Mouse (Mus musculus) MEL (cell line): ENCODE results near the gene Slc2a13. TPM values are rescaled to one million over a fixed set of nuclear protein-coding genes. Genes with fewer than 3 reads are reported as not detected.

Experiments used
- DNase-seq: peaks from one replicate; pipeline ENCODE4 v3.0.0; 2011; ENCODE audit warnings: low read depth, low spot score
- H3K27ac ChIP-seq: 2 replicates; pipeline ENCODE4 v1.5.1; 2012; ENCODE audit warnings: low read depth, mild to moderate bottlenecking, control low read depth, low read length, moderate library complexity; ENCODE audit not compliant: control insufficient read depth
- H3K27me3 ChIP-seq, 2 experiments: fragments of 150-350 bp in 1 of 2; sonication (generic) in 1 of 2; 2 replicates each; pipeline ENCODE4 v1.6.1; 2012; ENCODE audit warnings: low read length in 2 of 2, mild to moderate bottlenecking in 2 of 2, improper control_type of control experiment in 1 of 2, moderate library complexity in 1 of 2; ENCODE audit not compliant: insufficient read depth in 2 of 2, control insufficient read depth in 1 of 2
- H3K36me3 ChIP-seq, 2 experiments: 2 replicates each; pipeline ENCODE4 v1.6.1; 2012 to 2014; ENCODE audit warnings: low read length in 2 of 2, improper control_type of control experiment in 1 of 2, inconsistent platforms in 1 of 2, mild to moderate bottlenecking in 1 of 2; ENCODE audit not compliant: insufficient read depth in 2 of 2, control insufficient read depth in 1 of 2
- H3K4me1 ChIP-seq, 2 experiments: fragments of 150-350 bp in 1 of 2; sonication (generic) in 1 of 2; 2 replicates each; pipeline ENCODE4 v1.6.1; 2012; ENCODE audit warnings: low read length in 2 of 2, improper control_type of control experiment in 1 of 2, mild to moderate bottlenecking in 1 of 2; ENCODE audit not compliant: insufficient read depth in 2 of 2, control insufficient read depth in 1 of 2
- H3K4me3 ChIP-seq, 2 experiments: fragments of 150-350 bp in 1 of 2; sonication (generic) in 1 of 2; 2 replicates each; pipeline ENCODE4 v1.5.1; 2012; ENCODE audit warnings: low read depth in 2 of 2, low read length in 2 of 2, mild to moderate bottlenecking in 2 of 2, moderate library complexity in 2 of 2, control low read depth in 1 of 2, improper control_type of control experiment in 1 of 2; ENCODE audit not compliant: control insufficient read depth in 1 of 2, insufficient read depth in 1 of 2
- H3K79me2 ChIP-seq: 2 replicates; pipeline ENCODE4 v1.6.1; 2012; ENCODE audit warnings: mild to moderate bottlenecking, low read length, moderate library complexity; ENCODE audit not compliant: control insufficient read depth, poor library complexity, insufficient read depth
- H3K9ac ChIP-seq: 2 replicates; pipeline ENCODE4 v1.6.1; 2012; ENCODE audit warnings: low read depth, mild to moderate bottlenecking, control low read depth, low read length, moderate library complexity; ENCODE audit not compliant: control insufficient read depth, poor library complexity, severe bottlenecking
- H3K9me3 ChIP-seq: fragments of 150-350 bp; sonication (generic); replicated peaks from 2 replicates; pipeline ENCODE4 v1.6.1; 2012; ENCODE audit warnings: mild to moderate bottlenecking, low read length, improper control_type of control experiment, moderate library complexity; ENCODE audit not compliant: insufficient read depth
- CHD2 ChIP-seq: IDR thresholded peaks from 2 replicates; pipeline ENCODE4 v1.6.1; 2011; ENCODE audit warnings: low read length, improper control_type of control experiment
- CTCF ChIP-seq, 3 experiments: IDR thresholded peaks in 2 of 3; conservative IDR thresholded peaks in 1 of 3; 2 replicates each; pipeline ENCODE4 v1.5.1; 2011 to 2012; ENCODE audit warnings: low read length in 3 of 3, low read depth in 2 of 3, mild to moderate bottlenecking in 2 of 3, improper control_type of control experiment in 1 of 3, inconsistent platforms in 1 of 3, mixed read lengths in 1 of 3, moderate library complexity in 1 of 3; ENCODE audit not compliant: control insufficient read depth in 1 of 3, insufficient read depth in 1 of 3, poor library complexity in 1 of 3, severe bottlenecking in 1 of 3
- ELF1 ChIP-seq: IDR thresholded peaks from 2 replicates; pipeline ENCODE4 v1.6.1; 2014; ENCODE audit warnings: low read depth, mild to moderate bottlenecking, inconsistent platforms, low read length, improper control_type of control experiment, moderate library complexity
- GATA1 ChIP-seq: IDR thresholded peaks from 2 replicates; pipeline ENCODE4 v1.6.1; 2011; ENCODE audit warnings: low read depth, low read length, improper control_type of control experiment
- MAFK ChIP-seq: IDR thresholded peaks from 2 replicates; pipeline ENCODE4 v1.6.1; 2011; ENCODE audit warnings: low read depth, mild to moderate bottlenecking, low read length, improper control_type of control experiment, borderline replicate concordance
- MAX ChIP-seq: IDR thresholded peaks from 2 replicates; pipeline ENCODE4 v1.6.1; 2011; ENCODE audit warnings: low read length, improper control_type of control experiment
- MEF2A ChIP-seq: IDR thresholded peaks from 2 replicates; pipeline ENCODE4 v1.6.1; 2014; ENCODE audit warnings: low read depth, mild to moderate bottlenecking, inconsistent platforms, low read length, improper control_type of control experiment; ENCODE audit not compliant: poor library complexity, insufficient replicate concordance, severe bottlenecking; ENCODE audit errors: extremely low read depth
- NELFE ChIP-seq: IDR thresholded peaks from 2 replicates; pipeline ENCODE4 v1.6.1; 2011; ENCODE audit warnings: low read depth, low read length, improper control_type of control experiment
- RCOR1 ChIP-seq: IDR thresholded peaks from 2 replicates; pipeline ENCODE4 v1.6.1; 2012; ENCODE audit warnings: low read depth, mild to moderate bottlenecking, inconsistent platforms, low read length, improper control_type of control experiment
- TAL1 ChIP-seq: IDR thresholded peaks from 2 replicates; pipeline ENCODE4 v1.6.1; 2012; ENCODE audit warnings: mild to moderate bottlenecking, inconsistent platforms, low read length, moderate library complexity, mixed read lengths
- TBP ChIP-seq: IDR thresholded peaks from 2 replicates; pipeline ENCODE4 v1.8.0; 2011; ENCODE audit warnings: low read depth, low read length, improper control_type of control experiment
- UBTF ChIP-seq: IDR thresholded peaks from 2 replicates; pipeline ENCODE4 v1.6.1; 2012; ENCODE audit warnings: low read depth, mild to moderate bottlenecking, inconsistent platforms, low read length, improper control_type of control experiment, moderate library complexity, borderline replicate concordance; ENCODE audit not compliant: insufficient read depth
- ZKSCAN1 ChIP-seq: IDR thresholded peaks from 2 replicates; pipeline ENCODE4 v1.6.1; 2012; ENCODE audit warnings: low read depth, mild to moderate bottlenecking, inconsistent platforms, low read length, improper control_type of control experiment, moderate library complexity
- ZMIZ1 ChIP-seq: IDR thresholded peaks from 2 replicates; pipeline ENCODE4 v1.6.1; 2012; ENCODE audit warnings: low read depth, mild to moderate bottlenecking, inconsistent platforms, low read length, improper control_type of control experiment, moderate library complexity
- ZNF384 ChIP-seq: IDR thresholded peaks from 2 replicates; pipeline ENCODE4 v1.6.1; 2012; ENCODE audit warnings: low read depth, mild to moderate bottlenecking, inconsistent platforms, low read length, improper control_type of control experiment
- polyA plus RNA-seq, 2 experiments: library from polyadenylated mRNA; stranded (reverse) in 1 of 2; unstranded in 1 of 2; fragments of >175 nt in 1 of 2; fragments of >200 nt in 1 of 2; gene quantifications; 2 replicates each; pipeline versions ENCODE4 v1.2.1 to v1.2.4; 2012; ENCODE audit warnings: low replicate concordance in 2 of 2, low read depth in 1 of 2; ENCODE audit not compliant: insufficient read length in 2 of 2, insufficient read depth in 1 of 2, missing spikeins in 1 of 2
- total RNA-seq: library from RNA; depleted of rRNA; stranded (reverse); fragments of 300-350 nt; gene quantifications from 2 replicates; pipeline ENCODE4 v1.2.3, GENCODE M21; 2012

Gene Slc2a13
- total and polyA plus RNA-seq, 3 experiments, result not detected

DNA sequence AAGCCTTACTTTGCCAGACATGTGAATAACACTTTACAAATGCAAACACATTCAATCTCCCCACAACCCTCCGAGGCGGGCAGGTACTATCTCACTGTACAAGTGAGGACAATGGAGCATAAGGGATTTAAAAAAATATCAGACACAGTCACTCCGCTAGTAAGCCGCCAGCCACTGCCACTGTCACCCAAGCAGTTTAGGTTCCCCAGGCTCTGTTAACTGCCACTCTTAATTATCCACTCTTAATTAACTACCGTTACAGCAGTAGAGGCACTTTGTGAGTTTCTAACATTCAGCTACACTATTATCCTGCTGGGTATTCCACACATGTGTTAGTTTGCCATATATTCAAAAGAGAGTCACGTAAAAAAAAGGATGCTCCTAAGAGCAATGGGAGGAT, 11.3 kb downstream of the Slc2a13 start:
- H3K9me3 ChIP-seq, result no peaks in the 10 kb centered on the region
- no peaks in the 10 kb centered on the region for H3K79me2 ChIP-seq
- no peaks in the 10 kb centered on the region for H3K27me3 ChIP-seq
- TF ChIP-seq ZNF384 (no peak), TBP (no peak)
- no peak overlapping the region for H3K9ac ChIP-seq
- H3K27ac ChIP-seq, result no peak overlapping the region
- no peaks in the 10 kb centered on the region for H3K36me3 ChIP-seq
- no peak overlapping the region for H3K4me3 ChIP-seq
- DNase-seq, result no peak
- no peaks in the 10 kb centered on the region for H3K4me1 ChIP-seq

DNA sequence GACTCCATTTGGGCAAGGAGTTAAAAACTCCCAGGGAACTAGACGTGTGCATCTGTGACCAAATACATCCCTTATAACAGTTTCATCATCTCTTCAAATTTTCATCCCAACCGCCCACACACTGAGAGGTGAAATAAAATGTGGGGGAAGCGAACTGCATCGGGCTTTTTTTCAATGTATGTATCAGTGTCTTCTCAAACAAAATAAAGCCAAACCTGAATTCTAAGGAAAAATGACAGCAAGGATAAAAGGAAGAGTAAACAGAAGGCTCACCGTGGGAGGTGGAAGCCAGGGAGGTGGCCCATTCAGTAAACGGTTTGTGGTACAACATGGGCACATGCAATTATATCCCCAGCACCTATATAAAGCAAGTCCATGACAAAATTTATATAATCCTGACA, 17.7 kb downstream of the Slc2a13 start:
- Histone ChIP-seq H3K4me1 (no peaks in the 10 kb centered on the region), H3K27me3 (no peaks in the 10 kb centered on the region), H3K9me3 (no peaks in the 10 kb centered on the region), H3K27ac (no peak overlapping the region), H3K9ac (no peak overlapping the region), H3K4me3 (no peak overlapping the region), H3K79me2 (no peaks in the 10 kb centered on the region), H3K36me3 (no peaks in the 10 kb centered on the region)
- no peak for DNase-seq
- no peak for TF ChIP-seq GATA1
- TF ChIP-seq CHD2, result no peak
- no peak for TF ChIP-seq ZMIZ1

DNA sequence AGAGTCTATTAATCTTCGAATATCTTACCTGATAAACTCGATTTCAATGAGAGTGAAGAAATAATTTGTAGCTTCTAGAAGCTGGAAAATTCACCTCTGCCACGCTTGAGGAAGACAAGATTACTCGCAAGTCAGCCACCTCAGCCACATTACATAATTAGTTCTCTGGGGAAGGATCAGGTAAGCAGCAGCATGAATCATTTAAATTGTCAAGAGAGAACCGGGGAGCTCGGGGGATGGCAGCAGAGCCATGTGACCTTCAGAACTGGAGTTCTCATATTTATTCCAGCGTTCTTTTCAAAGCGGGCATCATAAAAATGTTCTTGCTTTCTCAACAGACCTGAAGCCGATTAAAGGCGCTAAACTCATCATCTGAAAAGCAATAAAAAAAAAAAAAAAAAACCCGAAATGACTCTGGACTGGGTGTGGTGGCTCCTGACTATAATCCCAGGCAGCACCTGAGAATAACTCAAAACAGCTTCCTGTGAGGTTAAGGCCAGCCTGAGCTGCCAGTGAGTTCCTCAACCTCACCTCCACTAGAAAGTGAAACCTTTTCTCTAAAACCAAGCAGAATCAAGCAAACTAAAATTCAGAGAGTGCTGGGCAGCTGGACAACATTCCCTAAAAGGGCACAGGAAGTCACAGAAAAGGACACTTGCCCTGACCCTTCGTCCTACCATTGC, 24.3 kb downstream of the Slc2a13 start:
- Histone ChIP-seq H3K79me2 (no peaks in the 10 kb centered on the region), H3K27ac (no peak overlapping the region), H3K36me3 (no peaks in the 10 kb centered on the region), H3K4me3 (no peak overlapping the region), H3K4me1 (no peaks in the 10 kb centered on the region), H3K9ac (no peak overlapping the region), H3K9me3 (no peaks in the 10 kb centered on the region), H3K27me3 (no peaks in the 10 kb centered on the region)
- TF ChIP-seq CHD2, result no peak
- TF ChIP-seq UBTF, result no peak
- no peak for TF ChIP-seq ZMIZ1
- no peak for TF ChIP-seq RCOR1
- TF ChIP-seq MAFK, result no peak
- no peak for TF ChIP-seq CTCF (IDR thresholded peaks at IDR 0.05 in 2 of 3, conservative IDR thresholded peaks at IDR 0.05 in 1 of 3; ENCODE audit: control insufficient read depth in 1 of 3, insufficient read depth in 1 of 3, low read depth in 2 of 3, low read length in 3 of 3, poor library complexity in 1 of 3, severe bottlenecking in 1 of 3)
- no peak for TF ChIP-seq NELFE
- TF ChIP-seq ELF1, result no peak
- TF ChIP-seq GATA1, result no peak
- no peak for TF ChIP-seq MEF2A
- no peak for TF ChIP-seq MAX
- TF ChIP-seq TAL1, result no peak
- no peak for TF ChIP-seq ZKSCAN1
- DNase-seq, result no peak
